Mouse (Mus musculus) kidney, adult 2 months (tissue): ENCODE measurements around the gene Asb6. TPM values are rescaled to one million over a fixed set of nuclear protein-coding genes. Genes with fewer than 3 reads are reported as not detected.

ENCODE experiments used
- DNase-seq: peaks from one replicate; pipeline ENCODE4 v3.0.0; 2021
- H3K27ac ChIP-seq: fragments of 200-500 bp; 2 replicates; pipeline ENCODE4 v1.5.1; 2012; ENCODE audit warnings: low read depth, low read length, control low read depth, inconsistent platforms; ENCODE audit not compliant: insufficient read depth
- H3K27me3 ChIP-seq: fragments of 200-500 bp; replicated peaks from 2 replicates; pipeline ENCODE4 v1.6.1; 2012; ENCODE audit warnings: mild to moderate bottlenecking, moderate library complexity, low read length, inconsistent platforms; ENCODE audit not compliant: control insufficient read depth, insufficient read depth
- H3K36me3 ChIP-seq: fragments of 200-500 bp; 2 replicates; pipeline ENCODE4 v1.6.1; 2012; ENCODE audit warnings: mild to moderate bottlenecking, moderate library complexity, low read length, inconsistent platforms; ENCODE audit not compliant: control insufficient read depth, insufficient read depth
- H3K4me1 ChIP-seq: fragments of 200-500 bp; 2 replicates; pipeline ENCODE4 v1.6.1; 2011; ENCODE audit warnings: low read length; ENCODE audit not compliant: control insufficient read depth, insufficient read depth
- H3K4me3 ChIP-seq: fragments of 200-500 bp; 2 replicates; pipeline ENCODE4 v1.5.1; 2011; ENCODE audit warnings: mild to moderate bottlenecking, low read depth, low read length, control low read depth; ENCODE audit not compliant: insufficient read depth
- CTCF ChIP-seq: fragments of 200-500 bp; conservative IDR thresholded peaks from 2 replicates; pipeline ENCODE4 v1.5.1; 2011; ENCODE audit warnings: low read depth, mild to moderate bottlenecking, control low read depth, low read length, moderate library complexity, mixed read lengths; ENCODE audit not compliant: insufficient read depth, insufficient read length
- POLR2A ChIP-seq: fragments of 200-500 bp; IDR thresholded peaks from one replicate; pipeline ENCODE4 v1.6.1; 2011; ENCODE audit warnings: low read depth, low read length, control low read depth
- WGBS: fragments of 180-500 bp; shearing (Covaris S2); methylation state at CpG from one replicate; pipeline ENCODE4 v1.1.7; 2018; 5-methylcytosine and 5-hydroxymethylcytosine counted together
- polyA plus RNA-seq: library from polyadenylated mRNA; depleted of rRNA; stranded (reverse); fragments of >200 nt; gene quantifications from 2 replicates; pipeline ENCODE4 v1.2.3, GENCODE M21; 2012

Asb6 gene
- polyA plus RNA-seq, 1 experiment = 24.5 TPM

DNA sequence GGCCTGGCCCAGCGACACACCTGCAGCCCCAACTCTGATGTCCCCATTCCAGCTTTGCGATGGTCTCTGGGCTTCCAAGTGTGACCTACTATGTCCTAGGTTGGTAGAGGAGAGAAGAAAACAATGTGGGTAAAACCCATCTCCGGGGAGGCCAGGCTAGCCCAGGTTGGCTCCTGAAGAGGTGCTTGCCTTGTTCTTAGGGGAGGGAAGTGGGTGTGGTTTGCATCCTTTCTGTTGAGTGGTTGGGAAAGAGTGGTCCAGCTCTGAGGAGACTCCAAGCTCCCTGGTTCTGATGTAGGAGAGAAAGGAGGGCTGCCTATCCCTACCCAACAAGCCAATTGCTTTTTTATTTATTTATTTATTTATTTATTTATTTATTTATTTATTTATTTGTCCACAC, 35.3 kb upstream of the Asb6 start:
- Histone ChIP-seq H3K27ac (no peak overlapping the region), H3K27me3 (no peaks in the 10 kb centered on the region), H3K4me1 (0 out of 2 replicates have a peak, but pooled peaks cover 3% of the 10 kb centered on the region), H3K4me3 (no peak overlapping the region), H3K36me3 (no peaks in the 10 kb centered on the region)
- no peak for TF ChIP-seq CTCF
- TF ChIP-seq POLR2A = no peak
- no peak for DNase-seq
- WGBS = 77% methylated on average over 3 of the region's 3 CpGs

DNA sequence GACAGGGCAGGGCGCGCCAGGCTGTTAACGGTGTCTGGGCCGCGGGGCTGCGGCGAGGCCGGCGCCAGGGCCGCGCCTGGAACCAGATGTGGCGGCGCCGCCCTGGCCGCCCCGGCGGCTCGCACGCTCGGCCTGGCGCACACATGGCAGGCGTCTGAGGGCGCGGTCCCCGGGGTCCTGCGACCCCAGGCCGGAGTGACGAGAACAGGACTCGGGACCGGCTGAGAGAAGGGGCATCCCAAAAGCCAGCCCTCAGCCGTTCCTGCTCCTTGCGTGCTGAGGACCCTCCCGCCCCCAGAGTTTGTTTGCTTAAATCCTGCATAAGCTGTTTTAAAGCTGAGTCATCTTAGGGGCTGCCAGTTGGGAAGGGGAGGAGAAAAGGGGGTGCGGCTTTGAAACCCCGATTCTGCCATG, 34.8 kb upstream of the Asb6 start:
- DNase-seq = peak; percentile 4
- TF ChIP-seq CTCF = no peak
- TF ChIP-seq POLR2A = no peak
- 19% methylated on average over 35 of the region's 35 CpGs for WGBS
- no peaks in the 10 kb centered on the region for H3K36me3 ChIP-seq
- H3K27me3 ChIP-seq = no peaks in the 10 kb centered on the region
- no peak overlapping the region for H3K4me3 ChIP-seq
- H3K4me1 ChIP-seq = 0 out of 2 replicates have a peak, but pooled peaks cover 3% of the 10 kb centered on the region
- no peak overlapping the region for H3K27ac ChIP-seq

DNA sequence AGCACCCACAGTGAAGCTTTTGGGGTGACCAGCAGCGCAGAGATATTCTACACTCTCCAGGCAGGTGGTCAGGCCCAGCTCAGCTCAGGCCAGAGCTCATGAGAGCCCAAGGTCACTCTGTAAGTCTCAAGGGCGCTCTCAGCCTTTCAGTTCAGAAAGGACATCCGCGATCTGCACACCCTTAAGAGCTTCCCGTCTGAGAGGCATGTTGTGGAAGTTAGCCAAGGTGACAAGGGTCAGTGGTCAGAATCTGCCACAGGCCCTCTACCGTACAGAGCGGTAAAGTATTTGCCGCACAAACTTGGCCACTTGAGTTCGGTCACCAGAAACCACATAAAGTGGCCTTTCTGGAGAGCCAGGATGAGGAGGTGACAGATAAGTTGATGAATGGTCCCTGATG, 33.4 kb upstream of the Asb6 start:
- TF ChIP-seq POLR2A = no peak
- no peak for TF ChIP-seq CTCF
- no peak overlapping the region for H3K27ac ChIP-seq
- no peak overlapping the region for H3K4me3 ChIP-seq
- no peaks in the 10 kb centered on the region for H3K36me3 ChIP-seq
- 24% methylated on average over 9 of the region's 9 CpGs for WGBS
- H3K27me3 ChIP-seq = no peaks in the 10 kb centered on the region
- DNase-seq = peak; percentile 76
- H3K4me1 ChIP-seq = 0 out of 2 replicates have a peak, but pooled peaks cover 3% of the 10 kb centered on the region

DNA sequence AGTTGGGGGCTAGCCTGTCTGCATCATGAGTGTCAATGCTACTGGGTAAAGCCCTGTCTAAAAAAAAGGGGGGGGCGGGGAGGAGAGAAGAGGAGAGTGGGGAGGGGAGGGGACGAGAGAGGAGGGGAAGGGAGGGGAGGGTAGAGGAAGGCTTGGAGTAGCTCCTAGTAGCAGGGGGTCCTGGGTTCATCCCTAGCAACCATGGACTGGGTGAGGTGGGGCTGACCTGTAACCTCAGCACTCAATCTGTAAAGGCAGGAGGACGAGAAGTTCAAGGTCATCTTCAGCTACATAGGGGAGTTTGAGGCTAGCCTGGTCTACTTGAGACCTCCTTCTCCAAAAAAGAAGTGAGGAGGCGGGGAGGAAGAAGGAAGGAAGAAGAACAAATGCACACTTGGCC, 31.9 kb upstream of the Asb6 start:
- DNase-seq = no peak
- TF ChIP-seq POLR2A (no peak), CTCF (no peak)
- 0 out of 2 replicates have a peak, but pooled peaks cover 3% of the 10 kb centered on the region for H3K4me1 ChIP-seq
- WGBS = 68% methylated on average over 4 of the region's 4 CpGs
- no peak overlapping the region for H3K4me3 ChIP-seq
- no peaks in the 10 kb centered on the region for H3K27me3 ChIP-seq
- H3K27ac ChIP-seq = no peak overlapping the region
- H3K36me3 ChIP-seq = no peaks in the 10 kb centered on the region

DNA sequence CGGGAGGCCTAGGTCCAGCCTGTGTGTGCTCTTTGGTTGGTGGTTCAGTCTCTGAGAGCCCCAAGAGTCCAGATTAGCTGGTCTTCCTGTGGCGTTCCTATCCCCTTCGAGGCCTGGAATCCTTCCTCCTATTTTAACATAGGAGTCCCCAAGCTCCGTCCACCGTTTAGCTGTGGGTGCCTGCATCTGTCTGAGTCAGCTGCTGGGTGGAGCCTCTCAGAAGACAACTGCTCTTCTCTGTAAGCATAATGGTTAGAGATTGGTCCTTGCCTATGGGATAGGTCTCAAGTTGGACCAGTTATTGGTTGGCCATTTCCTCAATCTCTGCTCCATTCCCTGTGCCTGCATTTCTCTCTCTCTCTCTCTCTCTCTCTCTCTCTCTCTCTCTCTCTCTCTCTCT, 29.6 kb upstream of the Asb6 start:
- DNase-seq = no peak
- H3K4me1 ChIP-seq = 0 out of 2 replicates have a peak, but pooled peaks cover 3% of the 10 kb centered on the region
- no peak overlapping the region for H3K4me3 ChIP-seq
- H3K36me3 ChIP-seq = no peaks in the 10 kb centered on the region
- H3K27me3 ChIP-seq = no peaks in the 10 kb centered on the region
- TF ChIP-seq CTCF (no peak), POLR2A (no peak)
- WGBS = 84% methylated on average over 5 of the region's 5 CpGs
- H3K27ac ChIP-seq = no peak overlapping the region

DNA sequence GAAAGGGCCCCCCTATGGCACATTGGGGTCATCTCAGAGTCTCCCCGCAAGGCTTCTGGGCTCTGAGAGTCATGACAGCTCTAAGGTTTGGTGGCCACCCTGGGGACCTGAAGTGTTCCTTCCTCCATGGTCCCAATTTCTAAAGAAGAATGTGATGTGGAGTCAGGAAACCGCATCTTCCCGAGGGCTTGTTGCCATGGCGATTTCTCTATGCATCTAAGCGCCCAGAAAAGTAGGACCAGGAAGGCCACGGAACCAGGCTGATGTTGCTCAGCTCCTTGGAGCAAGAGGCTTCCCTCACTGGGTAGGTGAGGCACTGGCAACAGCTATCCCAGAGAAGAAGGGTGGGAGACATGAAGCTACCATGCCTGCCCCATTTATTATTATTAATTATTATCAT, 26.9 kb upstream of the Asb6 start:
- Histone ChIP-seq H3K4me3 (no peak overlapping the region), H3K36me3 (no peaks in the 10 kb centered on the region), H3K4me1 (no peaks in the 10 kb centered on the region), H3K27me3 (no peaks in the 10 kb centered on the region), H3K27ac (no peak overlapping the region)
- TF ChIP-seq POLR2A (no peak), CTCF (no peak)
- WGBS = 83% methylated on average over 6 of the region's 6 CpGs
- no peak for DNase-seq

DNA sequence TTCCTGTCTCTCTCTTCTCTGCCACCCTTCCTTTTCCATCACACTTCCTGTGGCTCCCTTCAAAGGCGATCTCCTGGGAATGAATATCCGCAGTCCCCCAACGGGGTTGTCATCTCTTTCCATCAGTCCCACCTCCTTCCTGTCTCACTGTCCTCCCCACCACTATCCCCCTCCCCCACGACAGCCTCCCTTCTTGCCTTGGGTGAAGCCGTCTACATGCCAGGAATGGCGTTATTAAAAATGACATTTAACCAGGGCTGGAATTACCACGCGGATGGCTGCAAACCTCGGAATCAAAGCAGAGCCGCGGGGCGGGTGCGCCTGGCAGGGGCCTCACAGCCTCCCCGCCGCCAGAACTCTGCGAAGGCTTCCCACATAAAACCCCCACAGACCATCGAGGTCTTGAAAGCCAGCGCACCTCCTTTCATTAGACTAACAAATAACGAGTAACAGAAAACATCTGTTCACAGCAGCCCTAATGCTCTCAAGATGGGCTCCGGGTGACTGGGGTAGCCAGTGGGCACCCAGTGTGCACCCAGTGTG, 22.7 kb upstream of the Asb6 start:
- Histone ChIP-seq H3K4me1 (no peaks in the 10 kb centered on the region), H3K27me3 (no peaks in the 10 kb centered on the region), H3K4me3 (no peak overlapping the region), H3K36me3 (no peaks in the 10 kb centered on the region), H3K27ac (no peak overlapping the region)
- WGBS = 29% methylated on average over 20 of the region's 20 CpGs
- no peak for DNase-seq
- TF ChIP-seq POLR2A (no peak), CTCF (no peak)
